Mouse (Mus musculus) heart, embryonic 16.5 days (tissue): ENCODE results near the gene Prf1. TPM values are rescaled to one million over a fixed set of nuclear protein-coding genes. Genes with fewer than 3 reads are reported as not detected.
A peak's percentile ranks its signal among the peaks of the same experiment; 100 is the strongest.

Source experiments
- ATAC-seq: fragments of 200-750 bp; cut with Nextera tagmentation; replicated peaks from 2 replicates; pipeline ENCODE4 v1.8.0; 2017; ENCODE audit warnings: moderate number of reproducible peaks; ENCODE audit not compliant: insufficient read depth, low FRiP score; ENCODE audit errors: extremely low read depth
- H3K27ac ChIP-seq: fragments of 300-500 bp; sonication (generic); 2 replicates; pipeline ENCODE4 v1.5.1; 2014; ENCODE audit warnings: mild to moderate bottlenecking, low read length, control low read depth, moderate library complexity
- H3K27me3 ChIP-seq: fragments of 300-500 bp; sonication (generic); 2 replicates; pipeline ENCODE4 v1.6.1; 2014; ENCODE audit warnings: low read length, mixed read lengths; ENCODE audit not compliant: control insufficient read depth, insufficient read depth
- H3K36me3 ChIP-seq: fragments of 300-500 bp; sonication (generic); 2 replicates; pipeline ENCODE4 v1.6.1; 2014; ENCODE audit not compliant: control insufficient read depth, insufficient read depth
- H3K4me1 ChIP-seq: fragments of 300-500 bp; sonication (generic); 2 replicates; pipeline ENCODE4 v1.6.1; 2014; ENCODE audit warnings: low read length, mixed read lengths; ENCODE audit not compliant: control insufficient read depth, insufficient read depth
- H3K4me2 ChIP-seq: fragments of 300-500 bp; sonication (generic); 2 replicates; pipeline ENCODE4 v1.6.1; 2014; ENCODE audit warnings: low read depth, mild to moderate bottlenecking, control low read depth, low read length
- H3K4me3 ChIP-seq: fragments of 300-500 bp; sonication (generic); 2 replicates; pipeline ENCODE4 v1.5.1; 2014; ENCODE audit warnings: mild to moderate bottlenecking, control low read depth, low read length
- H3K9ac ChIP-seq: fragments of 300-500 bp; sonication (generic); 2 replicates; pipeline ENCODE4 v1.6.1; 2014; ENCODE audit warnings: low read length, control low read depth
- H3K9me3 ChIP-seq: fragments of 300-500 bp; sonication (generic); replicated peaks from 2 replicates; pipeline ENCODE4 v1.6.1; 2016; ENCODE audit warnings: low read length; ENCODE audit not compliant: control insufficient read depth
- WGBS: fragments of 180-500 bp; shearing (Covaris S2); extraction: QIAGEN DNeasy Blood & Tissue Kit; methylation state at CpG from one replicate; pipeline ENCODE4 v1.1.7; 2014; 5-methylcytosine and 5-hydroxymethylcytosine counted together
- polyA plus RNA-seq: library from polyadenylated mRNA; unstranded; fragments of >200 nt; fragmentation: Nextera tagmentation; extraction: Ambion mirVana; gene quantifications from 2 replicates; pipeline ENCODE4 v1.2.1, GENCODE M21; 2015

The Prf1 gene
- polyA plus RNA-seq, 1 experiment from 2014 or later, result 0.13 TPM

GRCm38 (mm10) chr10:61339216-61339615, 41.6 kb downstream of the Prf1 start:
- H3K9me3 ChIP-seq, result no peaks in the 10 kb centered on the region
- H3K27me3 ChIP-seq, result no peaks in the 10 kb centered on the region
- H3K4me1 ChIP-seq, result no peaks in the 10 kb centered on the region
- ATAC-seq, result no peak
- no peak overlapping the region for H3K9ac ChIP-seq
- WGBS, result 84% methylated on average over 9 of the region's 9 CpGs
- H3K36me3 ChIP-seq, result peaks cover 14% of the 10 kb centered on the region
- H3K4me2 ChIP-seq, result no peak overlapping the region
- no peak overlapping the region for H3K27ac ChIP-seq
- H3K4me3 ChIP-seq, result no peak overlapping the region

DNA sequence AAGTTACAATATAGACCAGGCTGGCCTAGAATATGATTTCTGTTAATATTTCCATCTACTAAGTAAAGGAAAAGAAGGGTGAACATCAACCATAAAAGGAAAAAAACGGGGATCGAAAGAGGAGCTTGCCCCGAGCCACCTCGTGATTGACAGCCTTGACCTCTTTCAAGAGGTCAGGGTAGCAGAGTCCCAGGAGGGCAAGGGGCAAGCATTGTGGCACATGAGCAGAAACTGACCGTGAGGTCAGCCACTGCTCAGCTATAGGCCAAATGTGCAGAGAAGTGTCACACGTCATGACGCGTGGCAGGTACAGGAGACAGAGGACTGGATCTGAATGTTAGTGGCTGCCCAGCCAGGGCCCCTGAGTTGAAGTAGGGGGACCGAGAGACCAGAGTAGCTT, 42.6 kb downstream of the Prf1 start:
- no peak overlapping the region for H3K4me3 ChIP-seq
- H3K9ac ChIP-seq, result no peak overlapping the region
- no peaks in the 10 kb centered on the region for H3K9me3 ChIP-seq
- no peak for ATAC-seq
- peaks cover 6% of the 10 kb centered on the region; the same call in 1 of the 2 replicates for H3K4me1 ChIP-seq
- H3K27ac ChIP-seq, result no peak overlapping the region
- H3K4me2 ChIP-seq, result no peak overlapping the region
- 79% methylated on average over 9 of the region's 9 CpGs for WGBS
- peaks cover 14% of the 10 kb centered on the region for H3K36me3 ChIP-seq
- no peaks in the 10 kb centered on the region for H3K27me3 ChIP-seq

DNA sequence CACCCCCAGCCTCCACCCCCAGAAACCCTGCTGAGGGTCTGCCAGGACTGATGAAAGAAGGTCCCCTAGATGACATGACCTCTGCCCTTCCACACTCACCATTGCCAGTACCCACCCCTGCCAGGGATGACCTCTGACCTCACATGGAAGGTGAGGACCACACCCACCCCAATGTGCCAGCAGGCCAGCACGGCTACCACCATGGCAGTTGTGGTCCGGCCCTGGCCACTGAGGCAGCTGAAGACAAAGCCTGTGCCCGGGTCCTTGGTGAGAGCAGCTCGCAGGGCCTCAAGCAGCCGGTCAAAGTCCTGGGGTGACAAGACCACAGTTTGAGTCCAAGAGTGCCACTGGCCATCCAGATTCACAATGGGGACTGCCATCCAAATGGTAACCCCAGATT, 43.4 kb downstream of the Prf1 start:
- Histone ChIP-seq H3K27me3 (no peaks in the 10 kb centered on the region), H3K9me3 (no peaks in the 10 kb centered on the region), H3K27ac (no peak overlapping the region), H3K4me3 (no peak overlapping the region), H3K9ac (no peak overlapping the region), H3K4me1 (peaks cover 11% of the 10 kb centered on the region; the same call in 1 of the 2 replicates), H3K36me3 (peaks cover 14% of the 10 kb centered on the region), H3K4me2 (no peak overlapping the region)
- no peak for ATAC-seq
- WGBS, result 90% methylated on average over 5 of the region's 5 CpGs

GRCm38 (mm10) chr10:61341557-61341956, 43.9 kb downstream of the Prf1 start:
- Histone ChIP-seq H3K4me3 (no peak overlapping the region), H3K27me3 (no peaks in the 10 kb centered on the region), H3K27ac (no peak overlapping the region), H3K4me1 (peaks cover 11% of the 10 kb centered on the region; the same call in 1 of the 2 replicates), H3K4me2 (no peak overlapping the region), H3K9ac (no peak overlapping the region), H3K9me3 (no peaks in the 10 kb centered on the region), H3K36me3 (peaks cover 14% of the 10 kb centered on the region)
- ATAC-seq, result no peak
- 56% methylated on average over 6 of the region's 6 CpGs for WGBS

DNA sequence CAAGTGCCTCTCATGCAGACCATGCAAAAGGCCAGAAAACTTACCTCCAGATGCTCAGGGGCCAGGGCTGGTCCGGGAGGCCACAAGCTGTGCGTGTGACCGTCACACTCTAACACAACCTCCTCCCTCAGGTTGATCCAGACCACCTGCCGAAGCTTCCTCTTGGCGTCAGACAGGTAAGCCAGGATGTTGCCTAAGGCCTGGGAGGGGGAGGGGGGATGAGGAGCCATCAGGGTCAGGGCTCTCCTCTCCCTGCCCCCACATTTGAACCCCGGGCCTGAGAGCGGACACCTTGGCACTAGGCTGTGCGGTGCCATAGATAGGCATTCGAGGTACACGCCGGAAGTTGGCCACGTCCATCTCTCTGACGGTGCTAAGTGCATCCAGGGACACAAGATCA, 45.1 kb downstream of the Prf1 start:
- 92% methylated on average over 13 of the region's 13 CpGs for WGBS
- no peak for ATAC-seq
- Histone ChIP-seq H3K9ac (no peak overlapping the region), H3K4me3 (no peak overlapping the region), H3K4me2 (no peak overlapping the region), H3K9me3 (no peaks in the 10 kb centered on the region), H3K27me3 (no peaks in the 10 kb centered on the region), H3K4me1 (peaks cover 11% of the 10 kb centered on the region; the same call in 1 of the 2 replicates), H3K27ac (no peak overlapping the region), H3K36me3 (peaks cover 14% of the 10 kb centered on the region)

DNA sequence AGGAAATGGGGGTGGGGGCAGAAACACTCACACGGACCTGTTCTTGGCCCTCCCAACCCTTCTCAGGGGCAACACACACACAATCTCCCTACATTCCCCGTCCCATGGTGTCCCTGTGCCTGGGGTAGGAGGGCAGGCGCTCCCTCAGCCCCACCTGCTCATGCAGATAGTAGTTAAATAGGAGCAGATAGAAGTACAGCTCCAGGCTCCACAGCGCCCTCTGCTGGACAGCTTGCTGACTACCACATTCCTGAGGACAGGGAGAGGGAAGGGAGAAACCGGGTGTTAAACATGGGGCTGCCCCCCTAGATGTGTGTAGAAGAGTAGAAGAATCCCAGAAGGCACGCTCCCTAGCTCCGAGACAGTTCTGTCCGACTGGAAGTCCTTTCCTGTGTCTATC, 46.3 kb downstream of the Prf1 start:
- H3K9me3 ChIP-seq, result no peaks in the 10 kb centered on the region
- H3K4me1 ChIP-seq, result peaks cover 11% of the 10 kb centered on the region; the same call in 1 of the 2 replicates
- ATAC-seq, result no peak
- 67% methylated on average over 8 of the region's 8 CpGs for WGBS
- no peak overlapping the region for H3K27ac ChIP-seq
- H3K27me3 ChIP-seq, result no peaks in the 10 kb centered on the region
- H3K4me3 ChIP-seq, result no peak overlapping the region
- H3K36me3 ChIP-seq, result peaks cover 12% of the 10 kb centered on the region
- H3K4me2 ChIP-seq, result no peak overlapping the region
- no peak overlapping the region for H3K9ac ChIP-seq

DNA sequence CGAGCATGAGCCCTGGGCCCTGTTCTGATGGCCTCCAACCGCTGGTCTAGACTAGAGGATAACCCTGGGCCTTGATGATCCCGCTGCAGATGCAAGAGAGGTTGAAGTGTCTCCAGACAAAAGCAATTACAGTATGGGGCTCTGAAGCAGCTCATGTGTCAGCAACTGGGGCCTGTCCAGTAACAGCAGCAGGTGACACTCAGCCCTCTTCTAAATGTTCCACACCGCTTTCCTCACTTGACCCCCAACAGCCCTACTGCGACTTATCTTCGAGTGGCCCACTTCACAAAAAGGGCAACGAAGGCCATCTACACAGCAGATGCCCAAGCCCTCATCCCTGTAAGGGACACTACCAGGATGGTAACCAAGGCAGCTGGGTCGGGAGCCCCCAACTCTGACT, 47.5 kb downstream of the Prf1 start:
- Histone ChIP-seq H3K9ac (no peak overlapping the region), H3K36me3 (peaks cover 25% of the 10 kb centered on the region), H3K27ac (no peak overlapping the region), H3K4me1 (peaks cover 11% of the 10 kb centered on the region; the same call in 1 of the 2 replicates), H3K9me3 (no peaks in the 10 kb centered on the region; the same call in 1 of the 2 replicates), H3K4me3 (no peak overlapping the region), H3K4me2 (no peak overlapping the region), H3K27me3 (no peaks in the 10 kb centered on the region)
- no peak for ATAC-seq
- 39% methylated on average over 8 of the region's 8 CpGs for WGBS

GRCm38 (mm10) chr10:61346374-61346773, 48.7 kb downstream of the Prf1 start:
- Histone ChIP-seq H3K4me3 (no peak overlapping the region), H3K4me2 (no peak overlapping the region), H3K9me3 (no peaks in the 10 kb centered on the region; the same call in 1 of the 2 replicates), H3K27me3 (no peaks in the 10 kb centered on the region), H3K9ac (no peak overlapping the region), H3K4me1 (peaks cover 11% of the 10 kb centered on the region; the same call in 1 of the 2 replicates), H3K36me3 (peaks cover 32% of the 10 kb centered on the region), H3K27ac (peak overlapping the region; percentile 8; the same call in 1 of the 2 replicates)
- 25% methylated on average over 10 of the region's 10 CpGs for WGBS
- ATAC-seq, result 0 out of 2 replicates have a peak, but pooled peaks have one; percentile 29

DNA sequence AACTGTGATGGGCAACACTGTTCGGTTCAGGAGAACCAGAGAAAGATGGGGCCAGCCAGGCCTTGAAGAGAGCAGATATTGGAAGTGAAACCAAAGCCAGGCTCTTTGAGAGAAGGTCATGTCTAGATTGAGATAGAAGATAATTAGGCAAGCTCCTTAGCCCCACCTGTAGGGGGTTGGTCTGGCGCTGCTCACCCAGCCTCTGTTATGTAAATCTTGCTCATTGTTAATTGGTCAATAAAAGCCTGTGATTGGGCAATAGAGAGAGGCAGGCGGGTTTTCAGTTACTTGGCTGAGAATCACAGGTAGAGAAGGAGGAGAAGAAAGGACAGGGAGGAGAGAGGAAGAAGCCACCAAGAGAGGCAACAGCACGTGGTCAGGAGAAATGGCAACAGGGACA, 53.6 kb downstream of the Prf1 start:
- H3K9me3 ChIP-seq, result no peaks in the 10 kb centered on the region; the same call in 1 of the 2 replicates
- peaks cover 35% of the 10 kb centered on the region for H3K36me3 ChIP-seq
- no peak overlapping the region for H3K4me2 ChIP-seq
- no peaks in the 10 kb centered on the region for H3K27me3 ChIP-seq
- WGBS, result 81% methylated on average over 4 of the region's 4 CpGs
- no peak overlapping the region for H3K4me3 ChIP-seq
- no peak overlapping the region for H3K9ac ChIP-seq
- ATAC-seq, result no peak
- no peaks in the 10 kb centered on the region for H3K4me1 ChIP-seq
- no peak overlapping the region for H3K27ac ChIP-seq
